Mouse (Mus musculus): ENCODE measurements around the gene Tln2.

DNA sequence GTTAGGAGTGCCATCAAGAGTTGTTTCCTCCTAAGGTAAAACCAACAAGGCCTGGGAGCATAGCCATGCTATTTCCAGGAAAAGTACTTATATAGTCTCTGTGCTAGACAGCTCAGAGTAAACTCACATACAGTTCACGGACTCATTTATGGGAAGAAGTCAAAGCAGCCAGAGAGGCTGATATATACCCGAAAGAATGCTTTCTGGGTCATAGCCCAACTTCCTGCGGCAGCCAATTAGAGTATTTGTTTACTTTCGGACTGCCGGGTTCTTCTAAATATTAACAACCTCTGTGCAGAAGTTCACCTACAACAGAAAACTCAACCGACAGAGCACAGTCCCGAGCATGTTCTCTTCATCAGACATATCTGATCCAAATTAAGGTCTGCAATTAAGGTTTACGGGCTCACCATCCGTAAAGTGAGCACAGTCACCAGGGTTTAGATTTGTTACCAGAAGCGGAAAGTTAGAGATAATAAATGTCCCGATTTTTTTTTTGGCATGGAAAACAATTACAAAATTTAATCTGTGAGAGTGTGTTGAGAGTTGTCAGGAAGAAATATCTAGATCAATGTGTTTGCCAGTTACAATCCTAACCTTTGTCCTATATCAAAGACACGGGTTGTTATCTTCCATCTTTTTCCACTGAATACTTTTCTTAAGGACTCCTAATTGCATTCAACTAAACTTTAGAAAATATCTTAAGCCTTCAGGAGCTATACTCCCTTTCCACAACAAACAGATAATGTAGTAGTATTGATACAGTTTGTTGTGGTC is 323.9 kb downstream of the Tln2 start:
- TF ChIP-seq MAX (IDR thresholded peaks at IDR 0.05): no peak
- TF ChIP-seq CTCF (IDR thresholded peaks at IDR 0.05; ENCODE audit: control insufficient read depth, insufficient read depth, insufficient read length): no peak
- no peak for TF ChIP-seq MYOD1 (IDR thresholded peaks at IDR 0.05; ENCODE audit: control insufficient read depth, insufficient read length, low read depth)
- no peak for TF ChIP-seq USF1 (IDR thresholded peaks at IDR 0.05; ENCODE audit: low read depth)
- TF ChIP-seq MYOG (IDR thresholded peaks at IDR 0.05; ENCODE audit: control insufficient read depth, extremely low read depth, insufficient read length): no peak

Measured in C2C12 (cell line).